Mouse (Mus musculus): ENCODE measurements around the gene Zfp11.

- TF ChIP-seq CTCF (IDR thresholded peaks at IDR 0.05; ENCODE audit: insufficient read depth, low read length) (no peak), POLR2A (IDR thresholded peaks at IDR 0.05; ENCODE audit: borderline replicate concordance, extremely low read depth, low read depth, low read length) (no peak)
Measured at GRCm38 (mm10) chr5:129666271-129666909, 3.5 kb downstream of the Zfp11 start.

Data from lung, adult 2 months (tissue).